Mouse (Mus musculus): ENCODE results near the gene Slc25a13. TPM values are rescaled to one million over a fixed set of nuclear protein-coding genes. Genes with fewer than 3 reads are reported as not detected.
"Not testable (repeated sequence)": the region's sequence is repeated elsewhere in the genome, so short reads cannot be mapped to it uniquely, and the experiment has no call there.

The Slc25a13 gene
- polyA plus RNA-seq, 1 experiment from 2014 or later, result 8.7 TPM

GRCm38 (mm10) chr6:6183601-6184000 is 33.4 kb downstream of the Slc25a13 start:
- Histone ChIP-seq H3K4me3 (replicated peaks) (no peak overlapping the region), H3K4me1 (replicated peaks) (no peaks in the 10 kb centered on the region), H3K27me3 (no peaks in the 10 kb centered on the region), H3K36me3 (no peaks in the 10 kb centered on the region), H3K9me3 (no peaks in the 10 kb centered on the region), H3K9ac (replicated peaks) (no peak overlapping the region), H3K27ac (no peak overlapping the region), H3K4me2 (replicated peaks) (no peak overlapping the region)
- WGBS, result 63% methylated on average over 8 of the region's 8 CpGs
- ATAC-seq, result no peak

DNA sequence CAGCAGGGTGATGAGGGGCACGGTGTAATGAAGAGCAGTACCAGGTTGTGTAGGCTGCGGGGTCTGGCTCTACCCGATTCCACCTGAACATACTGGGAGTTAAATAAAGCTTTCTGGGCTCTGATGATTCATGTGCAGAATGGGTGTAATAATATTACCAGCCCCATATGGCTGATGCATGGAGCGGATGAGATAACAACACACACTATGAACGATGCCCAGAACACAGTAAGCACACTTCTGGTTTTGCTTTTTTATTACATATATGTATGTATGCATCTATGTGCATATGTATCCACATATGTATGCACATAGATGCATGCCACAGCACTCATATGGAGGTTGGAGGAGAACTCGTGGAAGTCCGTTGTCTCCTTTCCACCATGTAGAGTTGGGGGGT is 34.8 kb downstream of the Slc25a13 start:
- WGBS, result 97% methylated on average over 7 of the region's 7 CpGs
- H3K36me3 ChIP-seq, result no peaks in the 10 kb centered on the region
- no peak overlapping the region for H3K27ac ChIP-seq
- H3K9ac ChIP-seq (replicated peaks), result no peak overlapping the region
- no peak for ATAC-seq
- H3K9me3 ChIP-seq, result no peaks in the 10 kb centered on the region
- H3K27me3 ChIP-seq, result no peaks in the 10 kb centered on the region
- H3K4me2 ChIP-seq (replicated peaks), result no peak overlapping the region
- H3K4me3 ChIP-seq (replicated peaks), result no peak overlapping the region
- H3K4me1 ChIP-seq (replicated peaks), result no peaks in the 10 kb centered on the region

DNA sequence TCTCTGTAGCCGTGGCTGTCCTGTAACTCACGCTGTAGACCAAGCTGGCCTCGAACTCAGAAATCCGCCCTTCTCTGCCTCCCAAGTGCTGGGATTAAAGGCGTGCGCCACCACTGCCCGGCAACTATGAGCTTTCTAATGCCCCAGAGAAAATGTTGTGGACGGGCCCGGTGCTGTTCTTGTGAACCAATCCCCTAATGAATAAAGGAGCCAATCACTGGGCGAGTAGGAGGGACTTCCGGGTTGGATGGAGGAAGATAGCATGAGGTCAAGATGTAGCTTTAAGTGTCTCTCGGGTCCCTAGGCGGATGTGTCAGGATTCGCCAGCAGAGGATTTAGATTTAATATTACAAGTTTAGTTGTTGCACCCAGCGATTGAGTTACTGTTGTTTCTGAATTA is 38.6 kb downstream of the Slc25a13 start:
- H3K4me2 ChIP-seq (replicated peaks); H3K27me3 ChIP-seq; H3K36me3 ChIP-seq; H3K27ac ChIP-seq; H3K4me3 ChIP-seq (replicated peaks); ATAC-seq; H3K9ac ChIP-seq (replicated peaks); H3K9me3 ChIP-seq: not testable (repeated sequence)
- peaks cover 19% of the 10 kb centered on the region for H3K4me1 ChIP-seq (replicated peaks)
- WGBS, result 93% methylated on average over 15 of the region's 15 CpGs

DNA sequence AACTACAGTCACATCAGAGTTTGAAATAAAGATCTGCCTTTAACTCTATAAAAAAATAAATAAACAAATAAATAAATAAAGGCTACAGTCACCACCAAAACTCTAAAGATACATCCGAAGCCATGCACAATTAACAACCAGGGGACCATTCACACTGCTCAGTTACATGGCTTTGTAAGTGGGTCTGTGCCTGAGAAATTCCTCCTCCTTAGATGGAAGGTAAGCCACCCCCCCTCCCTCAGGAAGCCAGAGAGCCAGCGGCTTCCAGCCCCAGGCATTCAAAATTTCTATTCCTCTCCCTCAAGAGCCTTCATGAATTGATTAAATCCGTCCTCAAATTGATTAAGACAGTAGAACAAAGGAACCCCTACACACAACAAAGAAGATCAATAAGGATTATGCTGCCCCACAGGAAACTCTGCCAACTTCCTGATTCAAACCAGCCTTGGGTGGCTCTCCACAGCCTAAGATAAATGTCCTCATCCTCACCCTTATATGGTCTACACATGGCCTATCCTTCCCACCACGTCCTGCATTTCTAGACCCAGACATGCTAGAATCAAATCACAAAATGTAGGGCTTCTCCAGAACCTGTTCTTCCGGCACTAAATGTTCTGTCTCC is 41.5 kb downstream of the Slc25a13 start:
- H3K4me1 ChIP-seq (replicated peaks), result peaks cover 25% of the 10 kb centered on the region
- no peak overlapping the region for H3K9ac ChIP-seq (replicated peaks)
- H3K9me3 ChIP-seq, result no peaks in the 10 kb centered on the region
- no peak overlapping the region for H3K4me3 ChIP-seq (replicated peaks)
- no peaks in the 10 kb centered on the region for H3K27me3 ChIP-seq
- WGBS, result 30% methylated on average over 5 of the region's 5 CpGs
- no peaks in the 10 kb centered on the region for H3K36me3 ChIP-seq
- H3K27ac ChIP-seq, result no peak overlapping the region
- peak; percentile 62 for ATAC-seq
- no peak overlapping the region for H3K4me2 ChIP-seq (replicated peaks)

DNA sequence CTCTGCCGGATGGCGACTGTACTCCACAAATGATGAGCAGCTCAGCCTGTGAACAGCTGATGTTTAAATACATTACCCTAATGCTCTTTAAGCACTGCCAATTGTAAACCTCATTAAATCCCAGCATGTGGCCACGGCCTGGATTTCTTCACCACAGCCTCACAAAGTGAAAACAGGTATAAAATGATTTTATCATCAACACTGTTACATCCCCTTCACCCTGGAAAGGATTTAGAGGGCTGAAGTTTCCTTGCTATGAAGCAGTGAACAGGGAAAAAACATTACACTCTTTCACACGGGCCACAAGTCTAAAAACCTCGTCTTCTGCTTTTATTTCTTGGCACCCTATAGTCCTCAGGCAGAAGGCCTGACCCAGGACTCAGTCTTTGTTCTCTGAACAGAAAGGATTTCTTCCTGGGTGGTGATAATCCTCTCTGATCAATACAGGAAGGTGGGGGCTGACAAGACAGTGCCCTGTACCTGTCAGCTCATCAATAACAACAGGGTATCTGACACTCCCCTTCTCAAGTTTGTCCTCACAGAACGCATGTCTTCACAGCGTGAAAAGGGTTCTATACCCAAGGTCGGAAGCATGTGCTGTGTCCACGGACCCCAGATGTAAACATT is 42.9 kb downstream of the Slc25a13 start:
- H3K9me3 ChIP-seq, result no peaks in the 10 kb centered on the region
- 0 out of 2 replicates have a peak overlapping the region, but pooled peaks have one; percentile 2 for H3K4me2 ChIP-seq (replicated peaks)
- no peaks in the 10 kb centered on the region for H3K36me3 ChIP-seq
- H3K27ac ChIP-seq, result 0 out of 2 replicates have a peak overlapping the region, but pooled peaks have one; percentile 27
- no peak overlapping the region for H3K9ac ChIP-seq (replicated peaks)
- ATAC-seq, result peak; percentile 66
- H3K27me3 ChIP-seq, result no peaks in the 10 kb centered on the region
- H3K4me1 ChIP-seq (replicated peaks), result peaks cover 28% of the 10 kb centered on the region
- no peak overlapping the region for H3K4me3 ChIP-seq (replicated peaks)
- WGBS, result 10% methylated on average over 9 of the region's 9 CpGs

- no peak for ATAC-seq
- Histone ChIP-seq H3K4me1 (replicated peaks) (peaks cover 35% of the 10 kb centered on the region), H3K4me2 (replicated peaks) (0 out of 2 replicates have a peak overlapping the region, but pooled peaks have one; percentile 2), H3K4me3 (replicated peaks) (no peak overlapping the region), H3K27me3 (no peaks in the 10 kb centered on the region), H3K9me3 (no peaks in the 10 kb centered on the region), H3K36me3 (no peaks in the 10 kb centered on the region), H3K27ac (peak overlapping the region; percentile 27; the same call in 1 of the 2 replicates), H3K9ac (replicated peaks) (no peak overlapping the region)
- 17% methylated on average over 15 of the region's 15 CpGs for WGBS
Observed at GRCm38 (mm10) chr6:6173166-6173934, 43.6 kb downstream of the Slc25a13 start.

DNA sequence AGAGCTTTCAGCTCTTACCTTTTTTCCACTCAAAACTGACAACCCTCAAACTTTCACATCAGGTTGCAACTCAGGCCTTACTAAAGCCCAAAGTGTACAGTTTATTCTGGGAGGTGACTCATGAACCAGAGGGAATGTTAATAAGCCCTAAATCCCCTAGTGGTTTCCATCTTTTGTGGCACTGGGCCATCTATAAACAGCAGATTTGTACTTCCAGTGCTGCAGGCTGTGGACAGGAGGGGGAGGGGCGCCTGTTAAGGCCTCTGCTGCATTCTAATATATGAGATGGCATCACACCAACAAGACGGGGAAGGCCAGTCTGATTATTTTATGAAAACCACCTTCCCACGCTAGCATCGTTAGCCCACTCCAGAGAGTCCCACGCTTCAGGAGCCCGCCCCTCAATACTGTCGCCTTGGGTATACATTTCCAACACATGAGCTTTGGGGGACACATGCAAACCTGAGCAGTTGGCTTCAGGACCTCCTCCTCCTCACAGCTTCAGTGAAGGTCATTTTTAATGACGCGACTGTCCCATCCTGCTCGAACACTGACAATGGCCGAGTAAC is 48.3 kb downstream of the Slc25a13 start:
- Histone ChIP-seq H3K27ac (no peak overlapping the region), H3K36me3 (no peaks in the 10 kb centered on the region), H3K4me3 (replicated peaks) (no peak overlapping the region), H3K9me3 (no peaks in the 10 kb centered on the region), H3K9ac (replicated peaks) (no peak overlapping the region), H3K4me1 (replicated peaks) (peaks cover 33% of the 10 kb centered on the region), H3K27me3 (peaks cover 3% of the 10 kb centered on the region; the same call in 1 of the 2 replicates), H3K4me2 (replicated peaks) (no peak overlapping the region)
- peak; percentile 62 for ATAC-seq
- 68% methylated on average over 11 of the region's 11 CpGs for WGBS

DNA sequence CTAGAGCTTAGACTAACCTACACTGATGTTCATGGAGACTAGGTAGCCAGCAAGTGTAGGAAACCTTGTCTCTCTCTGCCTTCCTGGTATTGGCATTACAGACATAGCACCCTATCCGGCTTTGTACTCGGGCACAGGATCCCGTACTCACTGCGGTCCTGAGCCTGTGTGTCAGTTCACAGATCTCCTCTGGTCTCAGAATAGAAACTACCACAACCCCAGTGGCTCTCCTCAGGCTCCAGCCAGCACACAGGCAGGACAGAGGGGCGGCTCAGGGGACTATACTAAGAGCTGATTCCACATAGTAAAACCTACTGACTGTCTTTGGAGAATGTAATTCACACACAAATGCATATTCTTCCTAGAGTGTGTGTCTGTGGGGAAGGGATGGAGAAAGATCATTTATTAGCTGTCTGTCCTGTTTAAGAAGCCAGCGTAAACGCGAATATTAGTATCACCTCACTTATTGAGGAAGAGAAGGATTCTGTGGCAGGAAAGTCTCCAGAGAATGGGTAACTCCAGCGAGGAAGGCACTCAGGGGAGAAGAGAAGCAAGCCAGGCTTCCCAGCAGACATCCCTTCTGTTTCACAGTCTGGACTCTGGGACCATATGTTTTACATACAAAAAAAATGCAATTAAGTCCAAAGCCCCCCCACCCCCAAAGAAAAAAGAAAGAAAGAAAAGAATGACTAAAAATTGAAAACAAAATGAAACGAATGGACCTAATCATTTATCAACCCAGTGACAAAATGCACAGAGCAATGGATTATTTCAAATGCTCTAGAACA is 49.4 kb downstream of the Slc25a13 start:
- Histone ChIP-seq H3K4me3 (replicated peaks) (no peak overlapping the region), H3K9ac (replicated peaks) (no peak overlapping the region), H3K27ac (no peak overlapping the region), H3K36me3 (no peaks in the 10 kb centered on the region), H3K4me2 (replicated peaks) (no peak overlapping the region), H3K27me3 (peaks cover 3% of the 10 kb centered on the region; the same call in 1 of the 2 replicates), H3K9me3 (no peaks in the 10 kb centered on the region), H3K4me1 (replicated peaks) (peaks cover 33% of the 10 kb centered on the region)
- 88% methylated on average over 10 of the region's 10 CpGs for WGBS
- ATAC-seq, result no peak

GRCm38 (mm10) chr6:6162993-6163623 is 53.9 kb downstream of the Slc25a13 start:
- Histone ChIP-seq H3K9me3 (no peaks in the 10 kb centered on the region), H3K27ac (no peak overlapping the region)

DNA sequence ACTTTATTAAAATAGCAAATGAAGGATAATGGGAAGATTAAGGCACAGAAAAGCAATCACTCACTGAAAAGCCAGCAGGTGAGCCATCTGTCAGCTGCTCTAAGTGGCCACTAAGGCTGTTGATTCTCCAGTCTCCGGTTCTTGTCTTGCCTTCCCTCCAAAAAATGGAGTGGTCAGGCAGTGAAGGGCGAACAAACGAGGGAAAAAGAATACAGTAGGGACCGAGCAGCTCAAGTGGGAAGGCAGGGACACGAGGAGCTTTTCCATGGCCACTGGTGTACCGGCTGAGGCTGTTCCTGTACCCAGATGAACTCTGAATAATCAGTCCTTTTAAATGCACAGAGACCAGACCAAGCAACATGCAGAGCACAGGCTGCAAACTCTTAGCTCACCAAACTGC is 54.8 kb downstream of the Slc25a13 start:
- peaks cover 34% of the 10 kb centered on the region for H3K4me1 ChIP-seq (replicated peaks)
- 6% methylated on average over 6 of the region's 6 CpGs for WGBS
- H3K27me3 ChIP-seq, result peaks cover 9% of the 10 kb centered on the region; the same call in 1 of the 2 replicates
- no peaks in the 10 kb centered on the region for H3K36me3 ChIP-seq
- no peak overlapping the region for H3K4me3 ChIP-seq (replicated peaks)
- H3K9ac ChIP-seq (replicated peaks), result no peak overlapping the region
- H3K27ac ChIP-seq, result peak overlapping the region; percentile 48
- 0 out of 2 replicates have a peak overlapping the region, but pooled peaks have one; percentile 11 for H3K4me2 ChIP-seq (replicated peaks)
- no peaks in the 10 kb centered on the region for H3K9me3 ChIP-seq
- ATAC-seq, result peak; percentile 13; the same call in 1 of the 2 replicates

More at GRCm38 (mm10) chr6:6162993-6163623, 53.9 kb downstream of the Slc25a13 start:
- 28% methylated on average over 7 of the region's 7 CpGs for WGBS
- Histone ChIP-seq H3K4me2 (replicated peaks) (no peak overlapping the region), H3K36me3 (no peaks in the 10 kb centered on the region), H3K9ac (replicated peaks) (no peak overlapping the region), H3K4me3 (replicated peaks) (no peak overlapping the region), H3K27me3 (peaks cover 3% of the 10 kb centered on the region; the same call in 1 of the 2 replicates), H3K4me1 (replicated peaks) (peaks cover 39% of the 10 kb centered on the region)
- peak; percentile 85 for ATAC-seq

Measured in midbrain, embryonic 13.5 days (tissue).